Mouse (Mus musculus): ENCODE data around the gene Krt79. TPM values are rescaled to one million over a fixed set of nuclear protein-coding genes. Genes with fewer than 3 reads are reported as not detected.

Krt79 gene
- polyA plus RNA-seq, 1 experiment from 2014 or later, result not detected

- H3K9ac ChIP-seq (ENCODE audit: low read depth, low read length), result no peak overlapping the region
- no peaks in the 10 kb centered on the region for H3K9me3 ChIP-seq (replicated peaks; ENCODE audit: control insufficient read depth, low read length)
- no peak overlapping the region for H3K27ac ChIP-seq (ENCODE audit: low read length)
- no peak overlapping the region for H3K4me3 ChIP-seq (ENCODE audit: low read depth, low read length)
- no peaks in the 10 kb centered on the region for H3K36me3 ChIP-seq (ENCODE audit: control insufficient read depth, insufficient read depth)
- WGBS (ENCODE audit: insufficient replicate concordance), result 61% methylated on average over 7 of the region's 7 CpGs
- no peak for ATAC-seq (ENCODE audit: low read depth)
- no peak overlapping the region for H3K4me2 ChIP-seq (ENCODE audit: low read depth, low read length)
- no peaks in the 10 kb centered on the region for H3K4me1 ChIP-seq (ENCODE audit: control insufficient read depth, low read depth, low read length)
- H3K27me3 ChIP-seq (ENCODE audit: control insufficient read depth, insufficient read depth, low read depth, low read length), result no peaks in the 10 kb centered on the region
These were observed 12.8 kb upstream of the Krt79 start for GRCm38 (mm10) chr15:101952733-101953474.

DNA sequence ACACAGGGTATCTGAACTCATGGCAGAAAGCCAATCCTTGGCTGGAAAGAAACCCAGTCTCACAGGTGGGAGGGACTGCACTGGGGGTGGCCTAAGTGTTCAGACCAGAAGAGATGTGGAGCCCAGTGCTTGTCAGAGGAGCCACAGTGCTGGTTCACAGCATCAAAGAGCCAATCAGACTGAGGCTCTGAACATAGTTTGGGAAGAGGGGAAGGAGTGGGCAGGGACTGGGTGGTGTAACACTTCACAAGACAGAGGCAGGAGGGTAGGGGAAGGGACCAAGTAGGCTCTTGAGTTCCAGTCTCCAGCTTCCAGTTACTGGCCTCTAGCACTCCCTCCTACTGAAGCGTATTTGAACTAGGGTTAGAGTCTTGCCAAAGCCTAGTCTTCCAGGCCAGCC, 5.3 kb upstream of the Krt79 start:
- Histone ChIP-seq H3K36me3 (ENCODE audit: control insufficient read depth, insufficient read depth) (no peaks in the 10 kb centered on the region), H3K9me3 (replicated peaks; ENCODE audit: control insufficient read depth, low read length) (no peaks in the 10 kb centered on the region), H3K9ac (ENCODE audit: low read depth, low read length) (no peak overlapping the region), H3K4me1 (ENCODE audit: control insufficient read depth, low read depth, low read length) (no peaks in the 10 kb centered on the region), H3K27me3 (ENCODE audit: control insufficient read depth, insufficient read depth, low read depth, low read length) (no peaks in the 10 kb centered on the region), H3K27ac (ENCODE audit: low read length) (no peak overlapping the region), H3K4me2 (ENCODE audit: low read depth, low read length) (no peak overlapping the region), H3K4me3 (ENCODE audit: low read depth, low read length) (no peak overlapping the region)
- no peak for ATAC-seq (ENCODE audit: low read depth)
- WGBS (ENCODE audit: insufficient replicate concordance), result 80% methylated on average over 1 of the region's 1 CpGs

GRCm38 (mm10) chr15:101941948-101942347, 1.8 kb upstream of the Krt79 start:
- 28% methylated on average over 8 of the region's 8 CpGs for WGBS (ENCODE audit: insufficient replicate concordance)
- ATAC-seq (ENCODE audit: low read depth), result no peak
- no peak overlapping the region for H3K4me2 ChIP-seq (ENCODE audit: low read depth, low read length)

DNA sequence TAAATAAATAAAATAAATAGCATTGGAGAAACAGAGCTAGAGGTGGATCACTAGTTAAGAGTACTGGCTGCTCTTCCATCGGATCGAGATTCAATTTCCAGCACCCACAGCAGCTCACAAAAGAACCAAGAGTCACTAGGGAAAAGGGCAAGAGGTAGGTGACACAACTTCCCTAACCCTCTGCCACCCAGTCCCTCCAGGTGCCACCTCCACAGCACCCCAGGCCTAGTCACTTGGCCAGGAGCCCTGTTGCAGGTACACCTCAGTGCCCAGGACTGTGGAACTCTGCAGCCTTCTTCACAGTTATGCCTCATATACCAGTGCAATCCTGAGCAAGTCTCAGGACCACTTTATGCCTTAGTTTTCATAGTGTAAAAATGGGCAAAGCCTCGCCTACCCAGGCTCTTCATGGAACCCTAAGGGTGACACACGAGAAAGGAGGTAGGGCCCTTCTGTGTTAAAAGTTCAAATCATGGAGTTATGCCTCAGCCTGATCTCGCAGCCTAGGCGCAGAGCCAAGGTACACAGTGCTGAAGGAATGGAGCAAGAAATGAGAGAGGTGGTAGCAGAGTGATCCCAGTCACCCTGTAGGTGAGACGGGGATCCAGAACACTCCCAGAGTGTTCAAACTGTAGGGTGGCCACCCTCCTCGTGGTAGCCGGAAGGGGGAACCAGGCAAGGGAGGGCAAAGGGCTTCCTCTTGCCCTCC, 1.4 kb downstream of the Krt79 start:
- H3K27me3 ChIP-seq (ENCODE audit: control insufficient read depth, insufficient read depth, low read depth, low read length), result no peaks in the 10 kb centered on the region
- H3K9me3 ChIP-seq (replicated peaks; ENCODE audit: control insufficient read depth, low read length), result no peaks in the 10 kb centered on the region
- no peaks in the 10 kb centered on the region for H3K36me3 ChIP-seq (ENCODE audit: control insufficient read depth, insufficient read depth)
- no peak overlapping the region for H3K4me2 ChIP-seq (ENCODE audit: low read depth, low read length)
- no peak overlapping the region for H3K4me3 ChIP-seq (ENCODE audit: low read depth, low read length)
- ATAC-seq (ENCODE audit: low read depth), result no peak
- no peaks in the 10 kb centered on the region for H3K4me1 ChIP-seq (ENCODE audit: control insufficient read depth, low read depth, low read length)
- WGBS (ENCODE audit: insufficient replicate concordance), result 54% methylated on average over 9 of the region's 9 CpGs
- H3K27ac ChIP-seq (ENCODE audit: low read length), result no peak overlapping the region
- H3K9ac ChIP-seq (ENCODE audit: low read depth, low read length), result no peak overlapping the region

More at GRCm38 (mm10) chr15:101941948-101942347, 1.8 kb upstream of the Krt79 start:
- no peaks in the 10 kb centered on the region for H3K9me3 ChIP-seq (replicated peaks; ENCODE audit: control insufficient read depth, low read length)
- H3K4me3 ChIP-seq (ENCODE audit: low read depth, low read length), result no peak overlapping the region
- H3K9ac ChIP-seq (ENCODE audit: low read depth, low read length), result no peak overlapping the region
- H3K27ac ChIP-seq (ENCODE audit: low read length), result no peak overlapping the region
- H3K4me1 ChIP-seq (ENCODE audit: control insufficient read depth, low read depth, low read length), result no peaks in the 10 kb centered on the region
- H3K27me3 ChIP-seq (ENCODE audit: control insufficient read depth, insufficient read depth, low read depth, low read length), result no peaks in the 10 kb centered on the region
- no peaks in the 10 kb centered on the region for H3K36me3 ChIP-seq (ENCODE audit: control insufficient read depth, insufficient read depth)

DNA sequence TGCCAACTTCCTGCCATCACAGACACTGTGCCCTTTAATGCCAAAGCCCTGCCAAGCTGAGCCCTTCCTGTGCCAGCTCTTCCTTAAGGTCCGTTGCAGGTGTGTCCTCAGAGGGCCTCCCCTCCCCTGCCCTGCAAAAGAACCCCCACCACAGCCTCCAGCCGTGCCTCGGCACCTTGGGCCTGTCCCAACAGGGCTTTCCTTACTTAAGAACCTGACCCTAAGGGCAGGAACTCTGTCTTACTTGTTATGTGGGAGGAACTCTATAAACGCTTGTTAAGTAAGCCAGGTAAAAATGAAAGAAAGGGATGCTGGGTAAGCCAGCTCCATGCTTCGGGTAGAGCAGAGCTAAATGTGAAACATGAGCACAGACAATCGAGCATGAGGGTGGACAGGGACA, 7.1 kb downstream of the Krt79 start:
- Histone ChIP-seq H3K27me3 (ENCODE audit: control insufficient read depth, insufficient read depth, low read depth, low read length) (peaks cover 15% of the 10 kb centered on the region), H3K4me1 (ENCODE audit: control insufficient read depth, low read depth, low read length) (peaks cover 3% of the 10 kb centered on the region; the same call in 1 of the 2 replicates), H3K4me3 (ENCODE audit: low read depth, low read length) (no peak overlapping the region), H3K36me3 (ENCODE audit: control insufficient read depth, insufficient read depth) (no peaks in the 10 kb centered on the region), H3K4me2 (ENCODE audit: low read depth, low read length) (no peak overlapping the region), H3K9ac (ENCODE audit: low read depth, low read length) (no peak overlapping the region), H3K27ac (ENCODE audit: low read length) (no peak overlapping the region), H3K9me3 (replicated peaks; ENCODE audit: control insufficient read depth, low read length) (no peaks in the 10 kb centered on the region)
- ATAC-seq (ENCODE audit: low read depth), result no peak
- 56% methylated on average over 6 of the region's 6 CpGs for WGBS (ENCODE audit: insufficient replicate concordance)

GRCm38 (mm10) chr15:101929666-101930065, 10.5 kb downstream of the Krt79 start:
- ATAC-seq (ENCODE audit: low read depth), result no peak
- WGBS (ENCODE audit: insufficient replicate concordance), result 6% methylated on average over 17 of the region's 17 CpGs
- H3K9me3 ChIP-seq (replicated peaks; ENCODE audit: control insufficient read depth, low read length), result no peaks in the 10 kb centered on the region
- peak overlapping the region; percentile 50 for H3K4me2 ChIP-seq (ENCODE audit: low read depth, low read length)
- no peak overlapping the region for H3K9ac ChIP-seq (ENCODE audit: low read depth, low read length)
- H3K27me3 ChIP-seq (ENCODE audit: control insufficient read depth, insufficient read depth, low read depth, low read length), result peaks cover 15% of the 10 kb centered on the region
- no peak overlapping the region for H3K27ac ChIP-seq (ENCODE audit: low read length)
- H3K36me3 ChIP-seq (ENCODE audit: control insufficient read depth, insufficient read depth), result no peaks in the 10 kb centered on the region
- peaks cover 3% of the 10 kb centered on the region; the same call in 1 of the 2 replicates for H3K4me1 ChIP-seq (ENCODE audit: control insufficient read depth, low read depth, low read length)
- H3K4me3 ChIP-seq (ENCODE audit: low read depth, low read length), result peak overlapping the region; percentile 21; the same call in 1 of the 2 replicates

DNA sequence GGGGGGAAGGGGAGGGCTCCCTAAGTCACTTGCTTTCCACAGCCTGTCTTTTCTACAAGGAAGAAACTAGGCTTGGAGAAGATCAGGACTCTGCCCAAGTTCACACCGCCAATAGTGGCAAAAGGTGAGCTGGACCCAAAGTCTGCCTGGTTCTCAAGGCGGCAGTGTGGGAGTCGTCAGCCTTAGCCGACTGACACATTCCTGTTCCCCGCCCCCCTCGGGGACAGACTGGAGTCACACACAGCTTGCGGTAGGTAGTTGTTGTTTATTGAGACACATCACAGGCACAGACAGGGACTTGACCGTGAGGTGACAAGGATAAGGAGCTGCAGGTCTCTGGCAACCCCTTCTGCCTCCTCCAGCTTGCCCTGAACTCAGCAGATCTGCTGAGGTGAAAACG, 11.0 kb downstream of the Krt79 start:
- H3K4me1 ChIP-seq (ENCODE audit: control insufficient read depth, low read depth, low read length), result peaks cover 3% of the 10 kb centered on the region; the same call in 1 of the 2 replicates
- H3K27ac ChIP-seq (ENCODE audit: low read length), result no peak overlapping the region
- H3K36me3 ChIP-seq (ENCODE audit: control insufficient read depth, insufficient read depth), result no peaks in the 10 kb centered on the region
- whole genome bisulfite sequencing (ENCODE audit: insufficient replicate concordance), result 14% methylated on average over 9 of the region's 9 CpGs
- H3K4me2 ChIP-seq (ENCODE audit: low read depth, low read length), result peak overlapping the region; percentile 50
- no peak overlapping the region for H3K4me3 ChIP-seq (ENCODE audit: low read depth, low read length)
- H3K27me3 ChIP-seq (ENCODE audit: control insufficient read depth, insufficient read depth, low read depth, low read length), result peaks cover 15% of the 10 kb centered on the region
- H3K9me3 ChIP-seq (replicated peaks; ENCODE audit: control insufficient read depth, low read length), result no peaks in the 10 kb centered on the region
- H3K9ac ChIP-seq (ENCODE audit: low read depth, low read length), result no peak overlapping the region
- ATAC-seq (ENCODE audit: low read depth), result no peak

DNA sequence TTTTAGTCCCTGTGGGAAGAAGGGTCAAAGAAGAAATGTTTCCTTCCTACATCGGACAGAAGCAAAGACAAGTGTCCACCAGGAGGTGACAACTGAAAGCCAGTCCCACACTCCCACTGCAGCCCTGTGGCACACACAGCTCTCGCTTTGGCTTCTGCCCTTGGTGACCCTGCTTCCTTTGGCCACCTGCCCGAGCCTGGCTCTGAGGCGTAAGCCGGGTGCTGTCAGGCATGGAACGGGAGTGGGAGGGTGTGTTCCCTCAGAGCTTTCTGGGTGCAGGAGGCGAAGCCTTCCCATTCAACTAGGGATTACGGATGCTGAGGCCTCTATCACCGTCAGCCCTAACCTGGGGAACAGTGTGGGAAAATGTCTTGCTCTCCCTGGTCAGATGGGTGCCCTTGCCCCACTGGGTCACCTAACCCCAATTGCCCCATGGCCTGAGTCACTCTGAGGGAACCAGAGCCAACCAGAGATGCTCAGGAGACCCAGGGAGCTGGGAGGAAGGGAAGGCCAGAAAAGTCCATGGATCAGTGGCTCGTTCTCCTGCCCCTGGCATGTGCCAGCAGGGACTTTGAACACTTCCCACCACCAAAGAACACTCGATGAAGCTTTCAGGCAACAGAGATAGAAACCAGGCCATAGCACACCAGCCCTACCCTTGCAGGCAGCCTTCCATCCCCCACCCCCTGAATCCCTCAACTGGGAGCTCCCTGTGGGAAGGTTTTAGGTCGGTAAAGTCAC, 12.6 kb downstream of the Krt79 start:
- peaks cover 5% of the 10 kb centered on the region; the same call in 1 of the 2 replicates for H3K4me1 ChIP-seq (ENCODE audit: control insufficient read depth, low read depth, low read length)
- no peak overlapping the region for H3K9ac ChIP-seq (ENCODE audit: low read depth, low read length)
- ATAC-seq (ENCODE audit: low read depth), result no peak
- peaks cover 15% of the 10 kb centered on the region for H3K27me3 ChIP-seq (ENCODE audit: control insufficient read depth, insufficient read depth, low read depth, low read length)
- WGBS (ENCODE audit: insufficient replicate concordance), result 50% methylated on average over 12 of the region's 12 CpGs
- no peak overlapping the region for H3K4me3 ChIP-seq (ENCODE audit: low read depth, low read length)
- no peak overlapping the region for H3K4me2 ChIP-seq (ENCODE audit: low read depth, low read length)
- no peak overlapping the region for H3K27ac ChIP-seq (ENCODE audit: low read length)
- H3K9me3 ChIP-seq (replicated peaks; ENCODE audit: control insufficient read depth, low read length), result no peaks in the 10 kb centered on the region
- H3K36me3 ChIP-seq (ENCODE audit: control insufficient read depth, insufficient read depth), result no peaks in the 10 kb centered on the region

All from liver, embryonic 16.5 days (tissue).